Mouse (Mus musculus): ENCODE measurements around the gene Utp6.

DNA sequence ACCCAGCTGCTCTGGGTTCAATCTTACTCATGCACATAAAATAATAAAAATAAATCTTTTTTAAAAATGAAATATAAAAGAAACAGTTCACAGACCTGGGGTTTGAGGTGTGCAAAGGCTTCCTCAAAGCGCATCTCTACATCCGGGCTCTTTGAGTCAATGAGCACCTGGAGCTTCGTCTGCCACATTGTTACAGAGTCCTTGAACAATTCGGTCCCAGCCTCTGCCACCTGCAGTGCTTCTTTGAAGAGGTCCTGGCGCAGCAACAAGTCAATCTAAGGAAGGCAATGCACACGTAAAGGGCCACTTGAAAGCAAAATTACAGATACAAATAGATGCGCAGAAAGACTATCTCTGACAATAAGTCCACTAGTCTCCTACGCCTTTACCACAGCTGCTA, 19.1 kb downstream of the Utp6 start:
- TF ChIP-seq CTCF (IDR thresholded peaks at IDR 0.05; ENCODE audit: low read depth, low read length) (no peak), POLR2A (IDR thresholded peaks at IDR 0.05; ENCODE audit: borderline replicate concordance, low read depth, low read length) (no peak)

Data from bone marrow macrophage, adult 2 months (primary cell).